Mouse (Mus musculus) urinary bladder, adult 2 months (tissue): ENCODE measurements around the gene Sar1a. TPM values are rescaled to one million over a fixed set of nuclear protein-coding genes. Genes with fewer than 3 reads are reported as not detected.
A peak's percentile ranks its signal among the peaks of the same experiment; 100 is the strongest.

ENCODE experiments used
- DNase-seq: peaks from one replicate; pipeline ENCODE4 v3.0.0; 2022; ENCODE audit warnings: low spot score
- polyA plus RNA-seq: library from polyadenylated mRNA; depleted of rRNA; stranded (reverse); fragments of >200 nt; gene quantifications from 2 replicates; pipeline ENCODE4 v1.2.3, GENCODE M21; 2012

Gene Sar1a
- polyA plus RNA-seq, 1 experiment, result 162 TPM

- DNase-seq, result no peak
Measured at GRCm38 (mm10) chr10:61679545-61679944, 554 bp upstream of the Sar1a start.

- DNase-seq, result no peak
Measured at GRCm38 (mm10) chr10:61689405-61689804, 9.3 kb downstream of the Sar1a start.

- no peak for DNase-seq
Measured at GRCm38 (mm10) chr10:61693563-61693962, 13.5 kb downstream of the Sar1a start.

- DNase-seq, result peak; percentile 89
Measured at GRCm38 (mm10) chr10:61694870-61695670, 15.0 kb downstream of the Sar1a start, which contains the start of gene Tysnd1. Gene Tysnd1 (plus strand): TSS chr10:61695514.

- no peak for DNase-seq
Measured at GRCm38 (mm10) chr10:61695703-61696559, 15.8 kb downstream of the Sar1a start.

GRCm38 (mm10) chr10:61696560-61696823 is 16.4 kb downstream of the Sar1a start:
- no peak for DNase-seq

GRCm38 (mm10) chr10:61697028-61697427 is 16.9 kb downstream of the Sar1a start:
- DNase-seq, result no peak

GRCm38 (mm10) chr10:61704663-61705062 is 24.6 kb downstream of the Sar1a start:
- no peak for DNase-seq

- no peak for DNase-seq
Measured at GRCm38 (mm10) chr10:61706412-61707375, 26.6 kb downstream of the Sar1a start.

- no peak for DNase-seq
Measured at GRCm38 (mm10) chr10:61713601-61714000, 33.5 kb downstream of the Sar1a start.

GRCm38 (mm10) chr10:61714146-61714545 is 34.0 kb downstream of the Sar1a start:
- DNase-seq, result no peak

GRCm38 (mm10) chr10:61714771-61715461 is 34.8 kb downstream of the Sar1a start, which contains the start of gene Aifm2:
Gene Aifm2 (plus strand): TSS chr10:61715263.
- peak; percentile 59 for DNase-seq

- no peak for DNase-seq
Measured at GRCm38 (mm10) chr10:61715462-61715837, 35.4 kb downstream of the Sar1a start.

- no peak for DNase-seq
Measured at GRCm38 (mm10) chr10:61715996-61716864, 36.1 kb downstream of the Sar1a start.

- no peak for DNase-seq
Measured at GRCm38 (mm10) chr10:61717406-61718296, 37.6 kb downstream of the Sar1a start.

- no peak for DNase-seq
Measured at GRCm38 (mm10) chr10:61720331-61720730, 40.2 kb downstream of the Sar1a start.

GRCm38 (mm10) chr10:61722215-61722614 is 42.1 kb downstream of the Sar1a start:
- no peak for DNase-seq

- no peak for DNase-seq
Measured at GRCm38 (mm10) chr10:61723271-61723670, 43.2 kb downstream of the Sar1a start.

- DNase-seq, result no peak
Measured at GRCm38 (mm10) chr10:61729181-61729580, 49.1 kb downstream of the Sar1a start.
